Mouse (Mus musculus): Measurements from ENCODE around the gene Ank2.

The Ank2 gene

GRCm38 (mm10) chr3:126903543-126903942 lies 595.6 kb downstream of the Ank2 start:
- DNase-seq (ENCODE audit: low read depth, low spot score): peak; percentile 23

GRCm38 (mm10) chr3:126886644-126887043 lies 612.5 kb downstream of the Ank2 start:
- DNase-seq (ENCODE audit: low read depth, low spot score): no peak

- DNase-seq (ENCODE audit: low read depth, low spot score): no peak
Measured at GRCm38 (mm10) chr3:126886090-126886489, 613.1 kb downstream of the Ank2 start.

- no peak for DNase-seq (ENCODE audit: low read depth, low spot score)
Measured at GRCm38 (mm10) chr3:126878233-126878632, 620.9 kb downstream of the Ank2 start.
